Mouse (Mus musculus) neural tube, embryonic 14.5 days (tissue): ENCODE measurements at regions not wholly inside any gene's neighbourhood (a gene's known extent, or its start where the extent isn't known, plus 50 kb on each side); places are given as distances from the start of the nearest gene placed in this dataset.
A peak's percentile ranks its signal among the peaks of the same experiment; 100 is the strongest.

ENCODE experiments used
- ATAC-seq: fragments of 200-750 bp; cut with Nextera tagmentation; 2 replicates; pipeline ENCODE4 v1.8.0; 2017; ENCODE audit warnings: low read depth, mild to moderate bottlenecking, moderate TSS enrichment, moderate library complexity
- H3K27ac ChIP-seq: fragments of 300-500 bp; sonication (generic); 2 replicates; pipeline ENCODE4 v1.5.1; 2014; ENCODE audit warnings: low read depth, mild to moderate bottlenecking, control low read depth, low read length, moderate library complexity, mixed read lengths
- H3K27me3 ChIP-seq: fragments of 300-500 bp; sonication (generic); 2 replicates; pipeline ENCODE4 v1.6.1; 2014; ENCODE audit warnings: low read length; ENCODE audit not compliant: control insufficient read depth, insufficient read depth
- H3K36me3 ChIP-seq: fragments of 300-500 bp; sonication (generic); 2 replicates; pipeline ENCODE4 v1.6.1; 2014; ENCODE audit warnings: low read length, mixed read lengths; ENCODE audit not compliant: control insufficient read depth, insufficient read depth
- H3K4me1 ChIP-seq: fragments of 300-500 bp; sonication (generic); 2 replicates; pipeline ENCODE4 v1.6.1; 2014; ENCODE audit warnings: low read length; ENCODE audit not compliant: control insufficient read depth, insufficient read depth
- H3K4me2 ChIP-seq: fragments of 300-500 bp; sonication (generic); 2 replicates; pipeline ENCODE4 v1.6.1; 2014; ENCODE audit warnings: mild to moderate bottlenecking, low read depth, low read length, control low read depth
- H3K4me3 ChIP-seq: fragments of 300-500 bp; sonication (generic); 2 replicates; pipeline ENCODE4 v1.5.1; 2014; ENCODE audit warnings: low read depth, low read length, control low read depth, mixed read lengths
- H3K9ac ChIP-seq: fragments of 300-500 bp; sonication (generic); replicated peaks from 2 replicates; pipeline ENCODE4 v1.6.1; 2014; ENCODE audit warnings: low read depth, mild to moderate bottlenecking, control low read depth, low read length, mixed read lengths
- H3K9me3 ChIP-seq: fragments of 300-500 bp; sonication (generic); 2 replicates; pipeline ENCODE4 v1.6.1; 2016; ENCODE audit warnings: low read length; ENCODE audit not compliant: control insufficient read depth
- WGBS: fragments of 180-500 bp; shearing (Covaris S2); extraction: QIAGEN DNeasy Blood & Tissue Kit; methylation state at CpG from one replicate; pipeline ENCODE4 v1.1.7; 2014; 5-methylcytosine and 5-hydroxymethylcytosine counted together

GRCm38 (mm10) chr4:84121442-84121841, 553.6 kb downstream of the Bnc2 start:
- Histone ChIP-seq H3K9me3 (no peaks in the 10 kb centered on the region), H3K9ac (no peak overlapping the region), H3K27ac (no peak overlapping the region), H3K27me3 (no peaks in the 10 kb centered on the region), H3K4me1 (peaks cover 7% of the 10 kb centered on the region; the same call in 1 of the 2 replicates), H3K4me2 (no peak overlapping the region), H3K4me3 (no peak overlapping the region), H3K36me3 (no peaks in the 10 kb centered on the region)
- WGBS = 77% methylated on average over 10 of the region's 10 CpGs
- no peak for ATAC-seq

- Histone ChIP-seq H3K36me3 (no peaks in the 10 kb centered on the region), H3K4me3 (no peak overlapping the region), H3K9ac (no peak overlapping the region), H3K4me1 (no peaks in the 10 kb centered on the region), H3K4me2 (no peak overlapping the region), H3K27ac (no peak overlapping the region), H3K27me3 (no peaks in the 10 kb centered on the region), H3K9me3 (no peaks in the 10 kb centered on the region)
- ATAC-seq = no peak
- WGBS = 49% methylated on average over 4 of the region's 4 CpGs
These were observed 548.7 kb downstream of the Bnc2 start for GRCm38 (mm10) chr4:84126400-84126799.

- no peak overlapping the region for H3K27ac ChIP-seq
- H3K4me3 ChIP-seq = no peak overlapping the region
- no peak overlapping the region for H3K9ac ChIP-seq
- no peaks in the 10 kb centered on the region for H3K9me3 ChIP-seq
- H3K27me3 ChIP-seq = no peaks in the 10 kb centered on the region
- H3K36me3 ChIP-seq = no peaks in the 10 kb centered on the region
- no peaks in the 10 kb centered on the region for H3K4me1 ChIP-seq
- no peak for ATAC-seq
- WGBS = 72% methylated on average over 2 of the region's 2 CpGs
- H3K4me2 ChIP-seq = no peak overlapping the region
These were observed 547.7 kb downstream of the Bnc2 start for GRCm38 (mm10) chr4:84127380-84127779.

DNA sequence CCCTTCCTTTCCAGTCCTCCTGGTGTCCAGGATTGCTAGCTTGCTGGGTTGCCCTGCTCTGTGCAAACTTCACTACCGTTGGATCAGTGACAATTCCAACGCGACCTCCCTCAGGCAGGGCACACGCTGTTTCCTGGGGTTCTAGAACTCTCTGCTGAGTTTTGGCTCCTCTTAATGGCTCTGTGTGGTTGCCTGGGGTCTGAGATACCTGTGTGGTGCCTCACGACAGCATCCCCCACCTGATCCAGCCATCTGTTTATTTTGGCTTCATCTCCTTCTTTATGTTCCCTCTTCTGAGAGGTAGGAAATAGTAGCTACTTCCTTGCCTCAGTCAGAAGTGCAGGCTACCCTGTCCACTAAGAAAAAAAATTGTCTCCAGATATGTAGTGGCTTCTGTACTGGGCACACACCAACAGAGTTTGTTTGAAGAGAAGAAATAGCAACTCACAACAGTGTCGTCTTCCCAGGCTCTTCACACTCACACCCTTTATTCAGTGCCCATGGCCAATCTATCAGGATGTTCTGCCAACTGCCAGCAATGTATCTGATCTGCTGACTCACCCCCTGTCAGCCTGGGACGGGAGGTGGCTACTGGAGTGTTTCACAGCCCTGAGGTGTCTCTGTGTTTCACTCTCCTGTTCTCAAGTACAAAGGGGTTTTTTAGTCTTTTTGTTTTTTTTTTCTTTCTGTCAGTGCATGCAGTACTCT, 544.1 kb downstream of the Bnc2 start:
- Histone ChIP-seq H3K9ac (no peak overlapping the region), H3K36me3 (no peaks in the 10 kb centered on the region), H3K4me3 (no peak overlapping the region), H3K4me2 (no peak overlapping the region), H3K27ac (no peak overlapping the region), H3K9me3 (no peaks in the 10 kb centered on the region), H3K27me3 (no peaks in the 10 kb centered on the region), H3K4me1 (no peaks in the 10 kb centered on the region)
- 71% methylated on average over 7 of the region's 7 CpGs for WGBS
- no peak for ATAC-seq

GRCm38 (mm10) chr4:84135740-84136139, 539.3 kb downstream of the Bnc2 start:
- Histone ChIP-seq H3K4me2 (no peak overlapping the region), H3K9ac (no peak overlapping the region), H3K9me3 (no peaks in the 10 kb centered on the region), H3K36me3 (no peaks in the 10 kb centered on the region), H3K27ac (no peak overlapping the region), H3K4me3 (no peak overlapping the region), H3K4me1 (peaks cover 11% of the 10 kb centered on the region; the same call in 1 of the 2 replicates), H3K27me3 (no peaks in the 10 kb centered on the region)
- no peak for ATAC-seq
- 67% methylated on average over 10 of the region's 10 CpGs for WGBS

- Histone ChIP-seq H3K9me3 (no peaks in the 10 kb centered on the region), H3K27ac (no peak overlapping the region), H3K4me2 (no peak overlapping the region), H3K27me3 (no peaks in the 10 kb centered on the region), H3K4me3 (no peak overlapping the region), H3K9ac (no peak overlapping the region), H3K4me1 (peaks cover 11% of the 10 kb centered on the region; the same call in 1 of the 2 replicates), H3K36me3 (no peaks in the 10 kb centered on the region)
- ATAC-seq = peak; percentile 90
- WGBS = 16% methylated on average over 14 of the region's 14 CpGs
These were observed 537.7 kb downstream of the Bnc2 start for GRCm38 (mm10) chr4:84137171-84137919.

- Histone ChIP-seq H3K27ac (no peak overlapping the region), H3K27me3 (no peaks in the 10 kb centered on the region), H3K4me2 (no peak overlapping the region), H3K9ac (no peak overlapping the region), H3K4me3 (no peak overlapping the region), H3K9me3 (no peaks in the 10 kb centered on the region), H3K4me1 (peaks cover 12% of the 10 kb centered on the region; the same call in 1 of the 2 replicates), H3K36me3 (no peaks in the 10 kb centered on the region)
- no peak for ATAC-seq
- WGBS = 89% methylated on average over 13 of the region's 13 CpGs
These were observed 525.7 kb downstream of the Bnc2 start for GRCm38 (mm10) chr4:84149149-84150050.

DNA sequence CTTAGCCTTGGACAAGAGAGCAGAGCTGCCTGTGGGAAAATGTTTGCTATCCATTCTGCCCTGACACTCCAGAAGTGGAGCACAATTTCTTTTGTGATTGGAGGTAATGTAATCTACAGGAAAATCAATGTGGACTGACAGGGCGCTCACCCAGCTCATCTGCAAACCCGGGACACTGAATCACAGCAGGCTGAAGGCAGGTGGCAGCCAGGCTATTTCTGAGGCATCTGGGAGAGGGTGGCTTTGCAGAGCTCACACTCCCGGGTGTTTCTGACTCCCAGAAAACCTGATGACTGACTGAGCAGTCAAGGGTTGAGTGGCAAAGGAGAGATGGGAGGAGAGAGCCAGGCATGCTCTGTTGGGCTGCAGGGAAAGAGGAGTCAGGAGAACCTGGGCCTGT, 524.4 kb downstream of the Bnc2 start:
- no peak overlapping the region for H3K4me3 ChIP-seq
- no peak overlapping the region for H3K4me2 ChIP-seq
- H3K9me3 ChIP-seq = no peaks in the 10 kb centered on the region
- peaks cover 12% of the 10 kb centered on the region; the same call in 1 of the 2 replicates for H3K4me1 ChIP-seq
- H3K27me3 ChIP-seq = no peaks in the 10 kb centered on the region
- 0 out of 2 replicates have a peak, but pooled peaks have one; percentile 29 for ATAC-seq
- 29% methylated on average over 3 of the region's 3 CpGs for WGBS
- H3K36me3 ChIP-seq = no peaks in the 10 kb centered on the region
- H3K27ac ChIP-seq = 0 out of 2 replicates have a peak overlapping the region, but pooled peaks have one; percentile 16
- H3K9ac ChIP-seq = no peak overlapping the region
